Mouse (Mus musculus): ENCODE results near the gene Zfp968. TPM values are rescaled to one million over a fixed set of nuclear protein-coding genes. Genes with fewer than 3 reads are reported as not detected.
"Not testable (repeated sequence)": the region's sequence is repeated elsewhere in the genome, so short reads cannot be mapped to it uniquely, and the experiment has no call there.

Gene Zfp968
- 1 to 10 TPM; 6.6 to 8.8 TPM for total RNA-seq (2021)

DNA sequence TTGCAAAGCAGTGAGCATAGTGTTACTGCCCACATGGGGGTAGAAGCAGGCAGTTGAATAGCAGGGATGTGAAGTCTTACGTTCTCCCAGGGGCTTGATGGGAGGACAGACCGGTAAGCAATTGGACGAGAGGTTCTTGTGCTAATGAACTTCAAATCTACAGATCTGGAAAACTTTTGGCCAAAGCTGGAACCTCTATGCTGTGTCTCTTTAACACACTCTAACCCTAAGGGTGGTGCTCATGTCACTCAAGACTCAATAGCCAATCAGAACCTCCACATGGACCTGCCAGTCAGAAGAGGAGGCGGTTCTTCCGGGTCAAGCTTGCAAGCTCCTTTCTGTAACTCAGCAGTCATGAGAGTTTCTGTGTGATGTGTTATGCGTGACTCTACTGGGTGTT is at the start of gene Zfp968:
Zfp968 (plus strand) TSS at position 301 of the 400 bp plus-strand sequence.
- DNase-seq: not testable (repeated sequence)

DNA sequence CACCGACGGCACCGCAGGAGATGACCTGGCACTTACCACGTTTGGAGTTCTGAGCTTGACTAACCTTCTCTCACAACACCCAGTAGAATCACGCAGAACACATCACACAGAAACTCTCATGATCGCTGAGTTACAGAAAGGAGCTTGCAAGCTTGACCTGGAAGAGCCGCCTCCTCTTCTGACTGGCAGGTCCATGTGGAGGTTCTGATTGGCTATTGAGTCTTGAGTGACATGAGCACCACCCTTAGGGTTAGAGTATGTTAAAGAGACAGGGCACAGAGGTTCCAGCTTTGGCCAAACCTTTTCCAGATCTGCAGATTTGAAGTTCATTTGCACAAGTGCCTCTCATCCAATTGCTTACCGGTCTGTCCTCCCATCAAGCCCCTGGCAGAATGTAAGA is 34.1 kb upstream of the Zfp968 start, which contains the start of gene Gm4631:
Gm4631 (minus strand) TSS at position 101 of the 400 bp plus-strand sequence.
- not testable (repeated sequence) for DNase-seq

Other genes with a start within 250 kb of the Zfp968 start
- gene Gm14399, start 230.4 kb upstream of the Zfp968 start, total RNA-seq (2021): 1 to 10 TPM; 8.6 to 9.1 TPM
- under 1 TPM; 0.72 to 0.76 TPM for gene Gm14443, start 196.6 kb upstream of the Zfp968 start, total RNA-seq (2021)
- gene Gm14391, start 165.5 kb upstream of the Zfp968 start, total RNA-seq (2021): 10 to 100 TPM; 34.8 to 36.5 TPM
- 1 to 10 TPM in 1 of 2 experiments, not detected in 1; 7.1 TPM for gene Gm14440, start 97.3 kb upstream of the Zfp968 start, total RNA-seq (2021)
- gene Gm4631, start 34.2 kb upstream of the Zfp968 start, total RNA-seq (2021): 10 to 100 TPM; 18.3 to 19.4 TPM
- gene Gm4724, start 63.4 kb downstream of the Zfp968 start, total RNA-seq (2021): 1 to 10 TPM; 3.4 to 3.9 TPM
- gene Zfp965, start 97.5 kb downstream of the Zfp968 start, total RNA-seq (2021): 1 to 10 TPM; 3.0 to 4.0 TPM

All from heart, postnatal 4 days (tissue).